Mouse (Mus musculus) embryonic fibroblast, embryonic 13.5 days (primary cell): ENCODE measurements around the gene Sec14l1. TPM values are rescaled to one million over a fixed set of nuclear protein-coding genes. Genes with fewer than 3 reads are reported as not detected.

Experiments used
- H3K27ac ChIP-seq: 2 replicates; pipeline ENCODE4 v1.5.1; 2012; ENCODE audit warnings: low read length, control low read depth, inconsistent platforms; ENCODE audit not compliant: insufficient read depth
- H3K4me1 ChIP-seq: 2 replicates; pipeline ENCODE4 v1.6.1; 2011; ENCODE audit warnings: low read length; ENCODE audit not compliant: control insufficient read depth, insufficient read depth
- H3K4me3 ChIP-seq: 2 replicates; pipeline ENCODE4 v1.5.1; 2011; ENCODE audit warnings: mild to moderate bottlenecking, control low read depth, low read length; ENCODE audit not compliant: insufficient read depth
- CTCF ChIP-seq: IDR thresholded peaks from 2 replicates; pipeline ENCODE4 v1.5.1; 2011; ENCODE audit warnings: mild to moderate bottlenecking, control low read depth, low read length, moderate library complexity, borderline replicate concordance; ENCODE audit not compliant: insufficient read depth
- POLR2A ChIP-seq: IDR thresholded peaks from 2 replicates; pipeline ENCODE4 v1.6.1; 2011; ENCODE audit warnings: low read depth, mild to moderate bottlenecking, control low read depth, low read length, moderate library complexity
- polyA plus RNA-seq: library from polyadenylated mRNA; stranded (reverse); fragments of >200 nt; gene quantifications from 2 replicates; pipeline ENCODE4 v1.2.4, GENCODE M21; 2011; ENCODE audit warnings: low read depth; ENCODE audit not compliant: missing spikeins, insufficient read length

Sec14l1 gene
- polyA plus RNA-seq, 1 experiment: 70.4 TPM

DNA sequence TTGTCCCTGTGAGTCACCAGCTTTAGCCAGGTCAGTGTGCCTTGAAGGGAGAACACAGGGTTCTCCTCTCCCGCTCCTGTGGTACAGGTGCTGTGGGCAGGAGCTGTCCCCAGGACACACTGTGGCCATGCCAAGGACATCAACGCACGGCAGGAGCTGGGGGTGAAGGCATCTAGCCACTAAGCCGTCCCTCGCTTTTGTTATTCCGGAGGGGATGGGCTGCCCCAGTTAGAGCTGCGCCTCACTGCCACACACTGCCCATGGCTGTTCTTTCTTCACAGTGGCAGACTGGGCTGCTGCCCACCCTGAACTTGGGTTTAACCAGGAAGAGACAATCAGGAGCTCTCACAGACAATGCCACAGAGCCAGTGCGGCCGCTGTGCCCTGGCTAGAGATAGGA, 48.1 kb downstream of the Sec14l1 start:
- H3K4me3 ChIP-seq: no peak overlapping the region
- peaks cover 2% of the 10 kb centered on the region; the same call in 1 of the 2 replicates for H3K4me1 ChIP-seq
- TF ChIP-seq POLR2A (no peak), CTCF (no peak)
- no peak overlapping the region for H3K27ac ChIP-seq

DNA sequence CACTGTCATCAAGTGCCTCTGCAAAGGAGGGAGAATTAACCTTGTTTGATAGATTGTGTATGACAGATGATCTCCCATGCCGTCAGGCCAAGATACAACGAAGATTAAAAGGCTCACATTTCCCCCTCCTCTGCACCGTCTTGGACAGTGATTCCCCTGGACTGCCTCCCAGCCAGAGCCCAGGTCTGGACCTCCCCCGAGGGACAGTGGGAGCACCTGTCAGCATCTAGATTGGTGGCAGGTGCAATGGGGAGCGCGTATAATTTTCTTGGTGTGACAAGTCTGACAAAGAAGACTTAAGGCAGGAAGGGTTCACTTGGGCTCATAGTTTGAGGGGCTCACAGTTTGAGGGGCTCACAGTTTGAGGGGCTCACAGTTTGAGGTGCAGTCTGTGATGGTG, 48.8 kb downstream of the Sec14l1 start:
- peaks cover 2% of the 10 kb centered on the region; the same call in 1 of the 2 replicates for H3K4me1 ChIP-seq
- no peak overlapping the region for H3K4me3 ChIP-seq
- TF ChIP-seq CTCF (no peak), POLR2A (no peak)
- no peak overlapping the region for H3K27ac ChIP-seq

DNA sequence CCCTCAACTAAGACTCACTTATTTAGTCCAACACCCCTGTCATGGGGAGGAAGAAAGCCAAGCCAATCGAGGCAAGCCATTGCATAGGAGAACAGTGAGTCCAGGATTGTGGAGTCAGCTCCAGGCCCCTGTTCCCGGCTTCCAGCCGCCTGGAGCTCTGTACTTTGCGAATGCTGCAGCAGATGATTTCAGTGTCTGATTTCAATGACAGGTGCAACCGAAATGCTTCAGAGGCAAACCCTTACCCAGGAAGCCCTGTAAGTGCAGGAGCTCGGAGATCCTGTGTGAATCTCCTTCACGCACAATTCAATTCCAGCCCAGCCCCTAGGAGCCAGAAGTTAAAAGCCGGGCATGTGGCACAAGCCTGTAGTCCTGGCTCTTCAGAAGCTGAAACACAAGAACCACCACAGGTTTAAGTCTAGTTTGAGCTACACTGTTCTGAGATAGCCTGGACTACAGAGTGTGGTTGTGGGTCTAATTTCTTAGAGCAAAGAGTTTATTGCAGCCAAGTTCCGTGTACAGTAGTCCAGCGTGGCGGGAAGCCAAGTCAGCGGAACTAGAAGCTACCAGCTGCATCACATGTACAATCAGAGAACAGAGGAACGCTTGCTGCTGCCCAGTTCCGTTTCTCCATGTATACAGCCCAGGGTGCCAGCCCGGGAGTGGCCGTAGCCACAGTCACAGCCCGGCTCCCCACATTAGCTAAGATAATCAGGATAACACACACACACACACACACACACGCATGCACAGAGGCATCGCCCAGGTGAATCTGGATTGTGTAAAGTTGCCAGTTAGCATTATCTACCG, 53.5 kb downstream of the Sec14l1 start:
- H3K27ac ChIP-seq: no peak overlapping the region
- H3K4me1 ChIP-seq: no peaks in the 10 kb centered on the region
- H3K4me3 ChIP-seq: no peak overlapping the region
- TF ChIP-seq CTCF: no peak
- TF ChIP-seq POLR2A: no peak

DNA sequence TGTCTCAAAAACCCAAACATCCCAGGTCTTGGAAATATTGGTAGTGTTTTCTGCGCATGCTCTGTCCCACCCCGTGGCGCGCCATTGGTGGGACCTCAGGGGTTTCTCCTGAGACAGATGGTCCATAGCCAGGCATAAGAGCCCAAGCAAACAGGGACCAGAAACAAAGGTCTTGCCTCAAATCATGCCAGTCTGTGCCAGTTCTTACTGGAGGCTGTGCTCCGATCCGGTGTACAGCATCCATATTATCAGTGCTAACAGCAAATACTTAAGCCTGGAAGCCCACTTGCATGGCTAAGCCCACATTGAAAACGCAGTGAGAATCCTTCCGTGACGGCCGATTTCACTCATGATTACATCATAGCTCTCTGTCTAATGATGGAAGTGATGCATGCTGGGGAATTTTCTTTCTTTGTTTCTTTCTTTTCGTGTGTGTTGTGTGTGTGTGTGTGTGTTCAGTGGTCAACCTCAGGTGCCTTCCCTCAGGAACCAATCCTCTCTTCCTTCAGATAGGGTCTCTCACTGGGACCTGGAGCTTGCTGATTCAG, 54.2 kb downstream of the Sec14l1 start:
- TF ChIP-seq CTCF: no peak
- TF ChIP-seq POLR2A: no peak
- Histone ChIP-seq H3K4me1 (no peaks in the 10 kb centered on the region), H3K4me3 (no peak overlapping the region), H3K27ac (no peak overlapping the region)

DNA sequence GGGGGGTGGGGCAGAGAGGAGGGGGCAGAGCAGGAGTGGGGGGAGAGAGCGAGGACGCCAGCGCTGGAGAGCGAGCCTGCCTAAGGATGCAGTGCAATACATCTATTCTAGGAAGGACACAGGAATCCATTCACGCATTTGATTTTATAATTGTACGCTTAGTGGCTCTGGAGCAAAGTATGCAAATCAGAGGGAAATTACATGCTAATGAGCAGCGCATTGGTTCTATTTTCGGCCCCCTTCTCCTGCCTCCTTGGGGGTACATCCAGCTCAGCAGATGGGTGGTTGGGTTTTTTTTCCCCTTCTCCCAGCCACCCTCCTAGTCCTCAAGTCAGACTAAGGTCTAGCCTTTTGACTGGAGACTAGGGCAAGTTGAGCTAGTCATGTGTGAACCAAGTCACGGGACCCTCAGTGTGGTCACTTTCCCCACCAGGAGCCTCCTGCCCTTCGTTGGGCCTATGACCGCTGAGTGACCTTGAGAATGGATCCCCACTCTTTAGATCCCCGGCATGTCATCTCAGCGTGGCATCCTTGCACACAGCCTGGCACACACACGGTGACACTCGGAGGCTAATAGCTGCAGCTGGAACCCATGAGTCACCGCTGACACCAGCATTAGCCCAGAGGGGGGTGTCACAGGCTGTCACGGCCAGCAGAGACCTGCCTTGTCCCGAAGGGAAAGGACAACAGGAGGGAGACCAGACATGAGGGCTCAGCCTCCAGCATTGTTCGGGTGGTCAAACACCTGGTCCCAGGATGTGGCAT, 55.0 kb downstream of the Sec14l1 start:
- Histone ChIP-seq H3K4me1 (no peaks in the 10 kb centered on the region), H3K27ac (no peak overlapping the region), H3K4me3 (no peak overlapping the region)
- TF ChIP-seq CTCF: no peak
- TF ChIP-seq POLR2A: no peak

DNA sequence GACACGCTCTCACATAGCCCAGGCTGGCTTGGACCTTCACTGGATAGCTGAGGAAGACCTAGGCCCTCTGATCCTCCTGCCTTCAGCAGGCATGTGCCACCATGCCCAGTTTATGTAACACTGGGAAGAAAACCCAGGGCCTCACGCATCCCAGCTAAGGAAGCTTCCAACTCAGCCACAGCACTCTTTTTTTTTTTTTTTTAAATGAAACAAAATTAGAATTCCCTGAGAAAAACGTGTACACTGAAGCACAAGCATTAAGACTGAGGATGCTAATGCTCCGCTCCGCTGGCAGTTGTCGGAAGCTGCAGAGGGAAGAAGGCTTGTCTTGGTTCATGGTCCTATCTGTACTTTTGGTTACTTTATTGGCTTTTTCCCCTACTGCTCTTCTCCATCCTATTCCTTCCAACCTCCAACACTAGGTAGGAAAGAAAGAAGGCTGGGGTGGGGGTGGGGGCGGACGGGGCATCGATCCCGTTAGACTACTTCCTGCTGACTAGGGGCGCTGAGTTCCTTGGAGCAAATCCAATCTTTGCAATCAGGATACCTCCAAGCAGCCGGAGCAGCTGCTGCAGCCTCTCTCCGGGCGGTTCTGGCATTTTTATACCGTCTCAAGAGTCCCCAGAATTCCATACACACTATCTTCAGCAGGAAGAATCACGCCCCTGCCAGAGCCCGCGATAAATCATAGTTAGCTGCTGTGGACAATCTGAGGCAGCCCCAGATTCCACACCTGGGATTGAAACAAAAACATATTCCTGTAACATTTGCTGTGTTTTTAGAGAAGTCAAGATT, 59.3 kb downstream of the Sec14l1 start:
- TF ChIP-seq CTCF (no peak), POLR2A (no peak)
- H3K4me1 ChIP-seq: no peaks in the 10 kb centered on the region
- H3K4me3 ChIP-seq: peak overlapping the region; percentile 20
- peak overlapping the region; percentile 14; the same call in 1 of the 2 replicates for H3K27ac ChIP-seq

DNA sequence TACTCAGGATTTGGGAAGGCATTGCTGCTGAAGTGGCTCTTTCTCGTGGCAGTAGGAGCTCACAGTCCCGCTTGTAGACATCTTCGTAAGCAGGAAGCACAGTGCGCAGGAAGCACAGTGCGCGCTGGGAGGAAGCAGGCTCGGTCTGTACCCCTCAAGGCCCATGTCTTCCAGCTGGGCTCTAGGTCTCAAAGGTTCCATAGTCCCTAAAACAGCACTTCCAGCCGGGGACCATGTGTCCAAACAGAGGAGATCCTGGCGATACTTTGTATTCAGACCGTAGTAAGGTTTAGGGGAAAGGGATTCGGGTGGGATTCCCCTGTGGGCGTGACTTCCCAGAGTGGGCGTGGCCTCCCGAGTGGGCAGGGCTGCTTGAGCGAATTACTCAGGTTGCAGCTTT, 60.0 kb downstream of the Sec14l1 start:
- peak overlapping the region; percentile 14; the same call in 1 of the 2 replicates for H3K27ac ChIP-seq
- no peaks in the 10 kb centered on the region for H3K4me1 ChIP-seq
- TF ChIP-seq POLR2A (peak; percentile 59), CTCF (no peak)
- peak overlapping the region; percentile 20 for H3K4me3 ChIP-seq

DNA sequence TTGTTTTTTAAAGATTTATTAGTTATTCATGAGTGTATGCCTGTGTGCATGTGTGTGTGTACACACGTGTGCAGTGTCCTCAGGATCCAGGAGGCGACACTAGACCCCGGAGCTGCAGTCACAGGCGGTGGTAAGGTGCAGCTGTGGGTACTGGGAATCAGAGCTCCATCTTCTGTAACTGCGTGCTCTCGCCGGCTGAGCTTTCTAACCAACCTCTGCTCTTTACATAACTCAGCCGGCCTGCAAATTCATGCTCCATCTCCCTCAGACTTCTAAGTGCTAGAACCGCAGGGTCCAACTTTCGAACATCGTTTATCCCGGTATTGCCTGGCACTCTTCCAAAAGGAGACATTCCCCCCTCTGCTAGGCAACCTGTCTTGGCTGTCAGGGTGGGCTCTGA, 60.5 kb downstream of the Sec14l1 start:
- TF ChIP-seq POLR2A (no peak), CTCF (no peak)
- no peak overlapping the region for H3K27ac ChIP-seq
- H3K4me1 ChIP-seq: no peaks in the 10 kb centered on the region
- no peak overlapping the region for H3K4me3 ChIP-seq

DNA sequence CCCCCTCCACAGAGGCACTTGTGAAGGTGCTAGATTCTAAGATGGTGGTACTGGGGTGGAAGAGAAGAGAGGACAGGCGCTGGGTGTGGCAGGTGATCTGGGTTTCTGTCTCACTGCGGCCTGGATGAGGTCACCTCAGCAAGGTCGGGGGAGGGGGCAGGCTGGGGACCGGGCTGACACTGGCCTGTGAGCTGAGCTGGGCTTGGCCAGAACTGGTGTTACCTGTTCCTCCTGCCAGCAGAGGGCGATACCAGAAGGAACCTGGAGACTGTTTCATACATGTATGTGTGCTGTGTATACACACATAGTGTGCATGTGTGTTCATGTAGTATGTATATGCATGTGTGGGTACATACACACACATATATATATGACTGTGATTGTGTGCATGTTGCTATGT, 61.3 kb downstream of the Sec14l1 start:
- peak; percentile 37; the same call in 1 of the 2 replicates for TF ChIP-seq CTCF
- no peak for TF ChIP-seq POLR2A
- no peaks in the 10 kb centered on the region for H3K4me1 ChIP-seq
- no peak overlapping the region for H3K4me3 ChIP-seq
- H3K27ac ChIP-seq: no peak overlapping the region

DNA sequence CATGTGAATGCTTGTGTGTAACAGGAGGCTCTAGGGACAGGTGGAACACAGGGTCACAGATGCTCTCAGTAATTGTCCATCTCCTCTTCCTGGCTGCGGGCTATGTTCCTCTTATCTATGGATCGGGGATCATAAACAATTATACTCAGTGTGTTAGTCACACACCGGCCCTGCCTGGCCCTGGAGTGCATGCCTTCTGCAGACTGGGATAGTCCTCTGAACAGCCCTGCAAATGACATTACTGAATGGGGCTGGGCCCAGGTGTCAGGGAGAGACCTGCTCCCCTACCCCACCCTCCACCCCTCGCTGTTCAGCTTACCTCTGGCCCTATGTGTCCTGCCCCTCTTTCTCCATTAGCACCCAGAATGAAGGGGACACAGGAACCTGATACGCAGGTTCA, 61.9 kb downstream of the Sec14l1 start:
- H3K4me1 ChIP-seq: no peaks in the 10 kb centered on the region
- TF ChIP-seq POLR2A (no peak), CTCF (no peak)
- no peak overlapping the region for H3K27ac ChIP-seq
- H3K4me3 ChIP-seq: no peak overlapping the region
